Mouse (Mus musculus) thymus, adult 2 months (tissue): ENCODE results near the gene Slc24a3.

ENCODE experiments used
- CTCF ChIP-seq: fragments of 200-500 bp; IDR thresholded peaks from 2 replicates; pipeline ENCODE4 v1.5.1; 2012; ENCODE audit warnings: mild to moderate bottlenecking, control low read depth, low read length, moderate library complexity, borderline replicate concordance; ENCODE audit not compliant: control insufficient read depth, poor library complexity, insufficient read depth; ENCODE audit errors: extremely low read depth
- POLR2A ChIP-seq: fragments of 200-500 bp; IDR thresholded peaks from 2 replicates; pipeline ENCODE4 v1.6.1; 2012; ENCODE audit warnings: mild to moderate bottlenecking, low read length, control low read depth, moderate library complexity; ENCODE audit not compliant: control insufficient read depth, poor library complexity, insufficient read depth; ENCODE audit errors: extremely low read depth

DNA sequence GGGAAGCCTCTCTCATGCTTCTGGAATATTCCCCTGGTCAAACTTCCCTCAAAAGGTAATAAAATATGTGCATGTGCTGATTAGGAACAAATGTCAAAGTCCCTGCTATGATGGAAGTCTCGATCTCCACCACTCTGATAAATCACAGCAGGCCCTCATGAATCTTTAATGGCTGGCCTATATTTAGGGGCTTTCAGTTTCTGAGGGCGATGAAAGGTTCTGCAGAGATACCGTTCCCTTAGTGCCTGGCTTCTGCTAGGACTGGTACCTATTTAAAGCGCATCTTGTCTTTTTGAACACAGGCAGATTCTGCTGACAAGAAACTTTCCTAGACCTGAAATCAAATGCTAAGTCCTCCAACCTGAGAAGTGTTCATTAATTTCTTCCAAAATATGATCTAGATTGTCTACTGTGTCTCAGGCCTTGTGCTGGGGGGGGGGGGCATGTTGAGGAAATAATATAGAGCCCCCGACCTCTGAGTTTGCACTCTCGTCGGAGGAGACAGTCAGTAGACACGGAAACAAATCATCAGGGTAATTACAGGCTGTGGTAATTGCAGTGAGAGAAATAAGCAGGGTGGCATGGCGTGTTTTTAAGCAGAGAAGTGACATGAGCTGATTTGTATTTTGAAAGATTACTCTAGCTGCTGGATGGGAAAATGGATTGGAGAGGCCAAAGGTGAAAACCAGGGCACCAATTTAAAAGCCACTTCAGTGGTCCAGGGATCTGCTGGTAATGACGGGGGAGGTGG, 230.1 kb downstream of the Slc24a3 start:
- TF ChIP-seq CTCF, result no peak
- TF ChIP-seq POLR2A, result no peak
